Mouse (Mus musculus): Measurements from ENCODE around the gene Cacna1h.

- no peak for TF ChIP-seq CTCF (IDR thresholded peaks at IDR 0.05)
- TF ChIP-seq EP300 (IDR thresholded peaks at IDR 0.05), result no peak
Measured at GRCm38 (mm10) chr17:25366005-25366404, 67.6 kb downstream of the Cacna1h start, which contains the start of gene Tpsb2.

Data from lung, postnatal 0 days (tissue).